Mouse (Mus musculus) CH12.LX (cell line): ENCODE measurements at regions not wholly inside any gene's neighbourhood (a gene's known extent, or its start where the extent isn't known, plus 50 kb on each side); places are given as distances from the start of the nearest gene placed in this dataset.

Source experiments
- CTCF ChIP-seq, 2 experiments: IDR thresholded peaks in 1 of 2; conservative IDR thresholded peaks in 1 of 2; 2 replicates each; pipeline ENCODE4 v1.5.1; 2011 to 2012; ENCODE audit warnings: low read depth in 2 of 2, low read length in 2 of 2, improper control_type of control experiment in 1 of 2, inconsistent platforms in 1 of 2, mild to moderate bottlenecking in 1 of 2, moderate library complexity in 1 of 2
- EP300 ChIP-seq: IDR thresholded peaks from 2 replicates; pipeline ENCODE4 v1.6.1; 2011; ENCODE audit warnings: low read length, improper control_type of control experiment
- JUN ChIP-seq: IDR thresholded peaks from 2 replicates; pipeline ENCODE4 v1.6.1; 2011; ENCODE audit warnings: low read depth, mild to moderate bottlenecking, low read length, improper control_type of control experiment, moderate library complexity; ENCODE audit not compliant: insufficient read depth
- NELFE ChIP-seq: IDR thresholded peaks from 2 replicates; pipeline ENCODE4 v1.6.1; 2011; ENCODE audit warnings: low read depth, low read length, improper control_type of control experiment
- POLR2A ChIP-seq: IDR thresholded peaks from 2 replicates; pipeline ENCODE4 v1.6.1; 2011; ENCODE audit warnings: low read depth, mild to moderate bottlenecking, improper control_type of control experiment, low read length
- TBP ChIP-seq: conservative IDR thresholded peaks from 2 replicates; pipeline ENCODE4 v1.6.1; 2011; ENCODE audit warnings: low read depth, low read length, improper control_type of control experiment
- USF2 ChIP-seq: conservative IDR thresholded peaks from 2 replicates; pipeline ENCODE4 v1.6.1; 2011; ENCODE audit warnings: low read depth, low read length, improper control_type of control experiment
- ZKSCAN1 ChIP-seq: IDR thresholded peaks from 2 replicates; pipeline ENCODE4 v1.6.1; 2012; ENCODE audit warnings: low read depth, inconsistent platforms, low read length, improper control_type of control experiment, borderline replicate concordance
- ZNF384 ChIP-seq: IDR thresholded peaks from 2 replicates; pipeline ENCODE4 v1.6.1; 2012; ENCODE audit warnings: low read depth, low read length, improper control_type of control experiment, inconsistent platforms

- TF ChIP-seq TBP (no peak), CTCF (conservative IDR thresholded peaks at IDR 0.05 in 1 of 2, IDR thresholded peaks at IDR 0.05 in 1 of 2; ENCODE audit: low read depth in 2 of 2, low read length in 2 of 2) (no peak), POLR2A (no peak), JUN (no peak), USF2 (no peak), ZNF384 (no peak), ZKSCAN1 (no peak), NELFE (no peak), EP300 (no peak)
These were observed 100.8 kb downstream of the Tm2d1 start for GRCm38 (mm10) chr4:98282275-98282674.
